Mouse (Mus musculus): ENCODE results near the gene Lipm.

Gene Lipm

DNA sequence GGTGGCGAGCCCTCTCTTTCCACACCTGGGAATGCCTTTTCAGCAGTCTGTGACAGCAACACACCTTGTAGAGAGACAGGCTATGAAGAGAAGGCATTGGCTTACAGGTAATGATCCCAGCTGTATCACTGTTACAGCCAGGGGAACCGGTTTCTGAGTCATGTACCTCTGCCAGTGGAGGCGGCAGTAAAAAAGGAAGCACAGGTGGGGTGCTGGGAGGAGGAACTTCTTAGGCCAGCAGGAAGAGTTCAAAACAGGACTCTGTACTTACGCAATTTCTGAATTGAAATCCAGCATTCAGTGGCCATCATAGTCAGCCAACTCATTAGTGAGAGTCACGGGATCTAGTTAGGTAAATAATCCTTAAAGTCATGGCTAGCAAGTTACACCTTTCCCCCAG is 65.2 kb downstream of the Lipm start, which contains the start of gene Ankrd22:
Gene Ankrd22 (minus strand): TSS at position 163 of the 400 bp plus-strand sequence.
- DNase-seq (ENCODE audit: low spot score): no peak

- DNase-seq (ENCODE audit: low spot score): no peak
Measured at GRCm38 (mm10) chr19:34166386-34166785, 65.7 kb downstream of the Lipm start.

- no peak for DNase-seq (ENCODE audit: low spot score)
Measured at GRCm38 (mm10) chr19:34167896-34168661, 67.3 kb downstream of the Lipm start.

- DNase-seq (ENCODE audit: low spot score): no peak
Measured at GRCm38 (mm10) chr19:34169121-34169520, 68.4 kb downstream of the Lipm start.

- no peak for DNase-seq (ENCODE audit: low spot score)
Measured at GRCm38 (mm10) chr19:34171167-34171566, 70.4 kb downstream of the Lipm start.

All from layer of hippocampus, adult 9-10 months (tissue).